Comparison of ENCODE assay signal across 8 mouse cellular contexts in genomic region chr1:74437702-74438427, GRCm38 (mm10). TPM values are rescaled to one million over a fixed set of nuclear protein-coding genes. Genes with fewer than 3 reads are reported as not detected.
DNase-seq lines count a peak whose midpoint lies in the region; ATAC-seq and TF ChIP-seq lines count a peak whose summit lies in the region.

No protein-coding gene starts in this region.

- H3K4me3 ChIP-seq in bone marrow macrophage, adult 2 months (ENCODE audit: insufficient read depth, low read length) = no peak overlapping the region
- H3K4me3 ChIP-seq in stomach, embryonic 16.5 days (replicated peaks; ENCODE audit: low read length) = no peak overlapping the region

- no peak overlapping the region for H3K9ac ChIP-seq in stomach, embryonic 16.5 days (ENCODE audit: low read length)

- peak overlapping the region; percentile 78 for H3K27ac ChIP-seq in bone marrow macrophage, adult 2 months (ENCODE audit: insufficient read depth, low read depth, low read length)
- H3K27ac ChIP-seq in stomach, embryonic 16.5 days (ENCODE audit: low read length) = no peak overlapping the region

- peak; percentile 22 for DNase-seq in gastrocnemius, adult 18-20 months (ENCODE audit: low spot score)
- no peak for DNase-seq in gastrocnemius, postnatal 10 days
- DNase-seq in 3T3-L1 (ENCODE audit: low read depth, low spot score) = peak; percentile 96
- no peak for DNase-seq in ovary, postnatal 10 days (ENCODE audit: low spot score)
- no peak for DNase-seq in spleen, postnatal 36 days (ENCODE audit: low spot score in 2 of 2)

- peaks cover 2% of the 10 kb centered on the region; the same call in 1 of the 2 replicates for H3K36me3 ChIP-seq in stomach, embryonic 16.5 days (ENCODE audit: control insufficient read depth, insufficient read depth, low read length)

- H3K4me2 ChIP-seq in stomach, embryonic 16.5 days (ENCODE audit: low read depth, low read length) = no peak overlapping the region

- ATAC-seq in inflammation-experienced regulatory T-cells, adult 6 months = peak; percentile 85
- ATAC-seq in stomach, embryonic 16.5 days (ENCODE audit: insufficient read depth, low FRiP score) = peak; percentile 66; the same call in 1 of the 2 replicates

- 53% methylated on average over 8 of the region's 8 CpGs for WGBS in stomach, embryonic 16.5 days

- no peak for TF ChIP-seq CTCF in bone marrow macrophage, adult 2 months (IDR thresholded peaks at IDR 0.05; ENCODE audit: low read depth, low read length)

- TF ChIP-seq POLR2A in bone marrow macrophage, adult 2 months (IDR thresholded peaks at IDR 0.05; ENCODE audit: borderline replicate concordance, low read depth, low read length) = no peak

- H3K27me3 ChIP-seq in stomach, embryonic 16.5 days (ENCODE audit: control insufficient read depth, insufficient read depth, low read length) = no peaks in the 10 kb centered on the region

- no peaks in the 10 kb centered on the region for H3K9me3 ChIP-seq in stomach, embryonic 16.5 days (replicated peaks; ENCODE audit: control insufficient read depth, low read length)

- H3K4me1 ChIP-seq in bone marrow macrophage, adult 2 months (ENCODE audit: control insufficient read depth, insufficient read depth, low read length) = peaks cover 49% of the 10 kb centered on the region
- H3K4me1 ChIP-seq in stomach, embryonic 16.5 days (ENCODE audit: control insufficient read depth, insufficient read depth, low read length) = 0 out of 2 replicates have a peak, but pooled peaks cover 6% of the 10 kb centered on the region

RNA-seq across cellular contexts. Expression of gene Vil1, which starts 28.7 kb away (rescaled TPM):
- total RNA-seq in gastrocnemius, adult 18-20 months (2021) = under 1 TPM in 1 of 2 experiments, not detected in 1; 0.11 TPM
- under 1 TPM; 0.09 to 0.16 TPM for total RNA-seq in gastrocnemius, postnatal 10 days (2021)
- not detected in 2 replicates for polyA plus RNA-seq in bone marrow macrophage, adult 2 months (2012; ENCODE audit: insufficient read depth, insufficient read length, missing spikeins)
- polyA plus RNA-seq in inflammation-experienced regulatory T-cells, adult 6 months (2017; shearing (Covaris generic)) = under 1 TPM in 2 of 3 experiments, not detected in 1; 0.26 to 0.41 TPM
- polyA plus RNA-seq in stomach, embryonic 16.5 days (2015; fragmentation: Nextera tagmentation; extraction: Ambion mirVana) = 29.1 and 29.8 TPM in 2 replicates

RNA-seq across cellular contexts. Expression of gene Ctdsp1, which starts 46.6 kb away (rescaled TPM):
- total RNA-seq in gastrocnemius, adult 18-20 months (2021) = 100 to 1,000 TPM; 107 TPM
- 100 to 1,000 TPM in 1 of 2 experiments, 10 to 100 TPM in 1; 99.4 to 103 TPM for total RNA-seq in gastrocnemius, postnatal 10 days (2021)
- polyA plus RNA-seq in bone marrow macrophage, adult 2 months (2012; ENCODE audit: insufficient read depth, insufficient read length, missing spikeins) = 119 and 123 TPM in 2 replicates
- polyA plus RNA-seq in inflammation-experienced regulatory T-cells, adult 6 months (2017; shearing (Covaris generic)) = 10 to 100 TPM; 28.8 to 39.0 (median 36.1) TPM
- 77.9 and 88.9 TPM in 2 replicates for polyA plus RNA-seq in stomach, embryonic 16.5 days (2015; fragmentation: Nextera tagmentation; extraction: Ambion mirVana)

Comparison
In these comparisons a context has a peak if more than half of its experiments do, and no peak if none do; other contexts are left out.
1. DNase-seq: peak in gastrocnemius, adult 18-20 months (single experiment) and 3T3-L1 (single experiment); none in gastrocnemius, postnatal 10 days (single experiment), ovary, postnatal 10 days (single experiment) and spleen, postnatal 36 days (0 of 2).
2. RNA of gene Vil1, which starts 28.7 kb away (polyA plus RNA-seq): 29.1 to 29.8 TPM in stomach, embryonic 16.5 days; 0.26 to 0.41 TPM in inflammation-experienced regulatory T-cells, adult 6 months and not detected in bone marrow macrophage, adult 2 months; every median in the first group is over 10 times any median in the second.